Mouse (Mus musculus): Measurements from ENCODE around the gene Avpi1. TPM values are rescaled to one million over a fixed set of nuclear protein-coding genes. Genes with fewer than 3 reads are reported as not detected.

Avpi1 gene
- total and polyA plus RNA-seq, 3 experiments, result 49.5 to 53.3 TPM; not detected in 1

DNA sequence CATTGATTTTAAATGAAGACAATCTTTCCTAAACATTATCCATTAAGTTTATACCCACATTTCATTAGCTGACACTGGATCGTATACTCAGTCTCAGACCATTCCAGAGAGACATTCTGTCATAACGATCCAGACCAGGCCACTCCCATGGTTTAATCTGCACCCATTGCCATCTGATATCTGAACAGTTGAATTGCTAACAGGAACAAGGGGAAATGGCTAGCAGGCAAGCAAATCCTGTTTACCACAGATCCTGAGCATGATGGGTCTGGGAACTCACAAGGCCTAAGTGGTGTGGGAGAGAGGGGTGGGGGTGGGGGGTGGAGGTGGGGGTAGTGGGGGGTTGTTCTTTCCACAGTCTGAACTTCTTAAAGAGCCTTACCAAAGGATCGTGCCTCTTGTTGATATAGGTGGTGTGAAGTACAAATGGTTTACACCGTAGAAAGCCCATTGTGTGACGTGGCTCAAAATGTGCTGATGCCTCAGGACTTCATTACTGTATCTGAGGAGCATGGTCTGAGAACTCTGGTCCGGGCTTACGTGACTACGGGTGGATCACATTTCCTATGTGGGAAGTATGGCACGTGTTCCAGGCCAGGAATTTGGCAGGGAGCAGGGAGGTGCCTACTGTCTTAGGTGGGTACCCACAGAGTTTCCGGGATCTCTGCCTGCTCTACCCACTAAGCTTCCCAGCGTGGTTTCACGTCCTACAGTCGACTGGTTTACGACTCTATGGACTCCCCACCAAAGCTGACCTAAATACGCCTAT lies 9.8 kb upstream of the Avpi1 start:
- H3K4me3 ChIP-seq (ENCODE audit: control insufficient read depth in 1 of 2, insufficient read depth in 1 of 2, low read depth in 2 of 2, low read length in 2 of 2), result no peak overlapping the region
- no peaks in the 10 kb centered on the region for H3K79me2 ChIP-seq (ENCODE audit: control insufficient read depth, insufficient read depth, low read length, poor library complexity)
- TF ChIP-seq HCFC1 (IDR thresholded peaks at IDR 0.05; ENCODE audit: low read depth, low read length) (no peak), MAZ (IDR thresholded peaks at IDR 0.05; ENCODE audit: low read depth, low read length) (no peak), GATA1 (IDR thresholded peaks at IDR 0.05; ENCODE audit: low read depth, low read length) (peak; percentile 67), MYC (IDR thresholded peaks at IDR 0.05; ENCODE audit: low read depth, low read length) (no peak), TCF12 (IDR thresholded peaks at IDR 0.05; ENCODE audit: low read depth, low read length) (0 out of 2 replicates have a peak, but pooled peaks have one; percentile 18), CHD2 (IDR thresholded peaks at IDR 0.05; ENCODE audit: low read length) (no peak), ETS1 (IDR thresholded peaks at IDR 0.05; ENCODE audit: low read depth, low read length) (peak; percentile 53), GABPA (IDR thresholded peaks at IDR 0.05; ENCODE audit: low read depth, low read length) (no peak), EP300 (IDR thresholded peaks at IDR 0.05; ENCODE audit: low read depth in 1 of 2, low read length in 2 of 2) (peak; percentile 49 to 56; a peak in 3 of 4 replicates), NELFE (IDR thresholded peaks at IDR 0.05; ENCODE audit: low read depth, low read length) (no peak), MAFK (IDR thresholded peaks at IDR 0.05; ENCODE audit: borderline replicate concordance, low read depth, low read length) (no peak), CHD1 (IDR thresholded peaks at IDR 0.05; ENCODE audit: low read depth, low read length) (no peak), USF2 (IDR thresholded peaks at IDR 0.05; ENCODE audit: borderline replicate concordance in 1 of 2, insufficient read depth in 1 of 2, low read depth in 1 of 2, low read length in 2 of 2) (no peak), ELF1 (IDR thresholded peaks at IDR 0.05; ENCODE audit: low read depth, low read length) (peak; percentile 21; the same call in 1 of the 2 replicates)
- DNase-seq (ENCODE audit: low read depth, low spot score), result peak; percentile 42
- H3K27me3 ChIP-seq (ENCODE audit: control insufficient read depth in 1 of 2, insufficient read depth in 2 of 2, low read length in 2 of 2), result no peaks in the 10 kb centered on the region
- no peak overlapping the region for H3K9ac ChIP-seq (ENCODE audit: control insufficient read depth, low read depth, low read length, poor library complexity, severe bottlenecking)
- H3K4me1 ChIP-seq (ENCODE audit: control insufficient read depth in 1 of 2, insufficient read depth in 2 of 2, low read length in 2 of 2), result peaks cover 28 to 50% of the 10 kb centered on the region in 2 experiments
- peaks cover 0 to 49% of the 10 kb centered on the region in 2 experiments; a peak in 2 of 4 replicates for H3K36me3 ChIP-seq (ENCODE audit: control insufficient read depth in 1 of 2, insufficient read depth in 2 of 2, low read length in 2 of 2)
- no peaks in the 10 kb centered on the region for H3K9me3 ChIP-seq (replicated peaks; ENCODE audit: insufficient read depth, low read length)
- no peak overlapping the region; the same call in 1 of the 2 replicates for H3K27ac ChIP-seq (ENCODE audit: control insufficient read depth, low read depth, low read length)

DNA sequence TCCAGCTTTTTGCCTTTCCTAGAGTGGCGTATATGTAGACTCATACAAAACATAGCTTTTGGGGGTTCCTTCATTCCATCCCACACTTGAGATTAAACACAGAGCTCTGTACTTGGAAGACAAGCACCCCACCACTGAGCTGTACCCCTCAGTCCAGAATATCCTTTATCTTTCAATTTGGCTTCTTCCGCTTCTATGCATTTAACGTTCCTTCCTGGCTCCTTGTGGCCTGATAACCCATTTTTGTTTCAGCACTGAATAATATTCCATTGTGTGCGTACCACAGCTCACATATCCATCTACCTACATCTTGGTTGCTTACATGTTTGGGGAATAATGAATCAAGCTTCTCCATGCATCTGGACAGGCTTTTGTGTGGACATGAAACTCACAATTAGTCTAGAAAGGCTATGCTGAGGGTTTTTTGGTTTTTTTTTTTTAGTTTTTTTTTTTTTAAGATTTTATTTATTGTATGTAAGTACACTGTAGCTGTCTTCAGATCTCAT lies 8.4 kb upstream of the Avpi1 start:
- no peak overlapping the region; the same call in 1 of the 2 replicates for H3K9ac ChIP-seq (ENCODE audit: control insufficient read depth, low read depth, low read length, poor library complexity, severe bottlenecking)
- no peaks in the 10 kb centered on the region for H3K27me3 ChIP-seq (ENCODE audit: control insufficient read depth in 1 of 2, insufficient read depth in 2 of 2, low read length in 2 of 2)
- no peak overlapping the region for H3K4me3 ChIP-seq (ENCODE audit: control insufficient read depth in 1 of 2, insufficient read depth in 1 of 2, low read depth in 2 of 2, low read length in 2 of 2)
- H3K27ac ChIP-seq (ENCODE audit: control insufficient read depth, low read depth, low read length), result peak overlapping the region; percentile 67
- peaks cover 0 to 49% of the 10 kb centered on the region in 2 experiments; a peak in 2 of 4 replicates for H3K36me3 ChIP-seq (ENCODE audit: control insufficient read depth in 1 of 2, insufficient read depth in 2 of 2, low read length in 2 of 2)
- H3K4me1 ChIP-seq (ENCODE audit: control insufficient read depth in 1 of 2, insufficient read depth in 2 of 2, low read length in 2 of 2), result peaks cover 28 to 50% of the 10 kb centered on the region in 2 experiments
- no peaks in the 10 kb centered on the region for H3K79me2 ChIP-seq (ENCODE audit: control insufficient read depth, insufficient read depth, low read length, poor library complexity)
- DNase-seq (ENCODE audit: low read depth, low spot score), result peak; percentile 66
- H3K9me3 ChIP-seq (replicated peaks; ENCODE audit: insufficient read depth, low read length), result no peaks in the 10 kb centered on the region
- TF ChIP-seq MEF2A (IDR thresholded peaks at IDR 0.05; ENCODE audit: extremely low read depth, insufficient replicate concordance, low read depth, low read length, poor library complexity, severe bottlenecking) (no peak), POLR2AphosphoS5 (IDR thresholded peaks at IDR 0.05; ENCODE audit: borderline replicate concordance, low read depth, low read length) (no peak), GATA1 (IDR thresholded peaks at IDR 0.05; ENCODE audit: low read depth, low read length) (peak; percentile 79), MYB (IDR thresholded peaks at IDR 0.05; ENCODE audit: low read depth, low read length) (no peak), RAD21 (IDR thresholded peaks at IDR 0.05; ENCODE audit: low read depth, low read length) (no peak), USF1 (IDR thresholded peaks at IDR 0.05; ENCODE audit: low read depth, low read length) (no peak), ZKSCAN1 (IDR thresholded peaks at IDR 0.05; ENCODE audit: low read depth, low read length) (no peak), CHD1 (IDR thresholded peaks at IDR 0.05; ENCODE audit: low read depth, low read length) (no peak), MXI1 (IDR thresholded peaks at IDR 0.05; ENCODE audit: low read depth, low read length) (no peak), HCFC1 (IDR thresholded peaks at IDR 0.05; ENCODE audit: low read depth, low read length) (0 out of 2 replicates have a peak, but pooled peaks have one; percentile 25), POLR2A (IDR thresholded peaks at IDR 0.05; ENCODE audit: control insufficient read depth in 1 of 2, insufficient read depth in 1 of 2, low read depth in 1 of 2, low read length in 2 of 2, poor library complexity in 1 of 2) (no peak), USF2 (IDR thresholded peaks at IDR 0.05; ENCODE audit: borderline replicate concordance in 1 of 2, insufficient read depth in 1 of 2, low read depth in 1 of 2, low read length in 2 of 2) (no peak), MAFK (IDR thresholded peaks at IDR 0.05; ENCODE audit: borderline replicate concordance, low read depth, low read length) (no peak), KAT2A (conservative IDR thresholded peaks at IDR 0.05; ENCODE audit: low read depth, low read length) (no peak), ZC3H11A (IDR thresholded peaks at IDR 0.05; ENCODE audit: low read depth, low read length) (no peak), JUND (IDR thresholded peaks at IDR 0.05; ENCODE audit: low read depth, low read length) (no peak), NRF1 (IDR thresholded peaks at IDR 0.05; ENCODE audit: insufficient read depth, low read depth, low read length, poor library complexity, severe bottlenecking) (no peak), EP300 (IDR thresholded peaks at IDR 0.05; ENCODE audit: low read depth in 1 of 2, low read length in 2 of 2) (peak; percentile 78 to 84), BHLHE40 (IDR thresholded peaks at IDR 0.05; ENCODE audit: borderline replicate concordance, low read depth, low read length) (no peak), MYC (IDR thresholded peaks at IDR 0.05; ENCODE audit: low read depth, low read length) (no peak)
